Comparison of ENCODE assay signal across 19 mouse cellular contexts in genomic region chr5:99390776-99391175, GRCm38 (mm10).
DNase-seq lines count a peak whose midpoint lies in the region; ATAC-seq lines count a peak whose summit lies in the region.
"Had no signal": no experiment of that assay in that cellular context is flagged by ENCODE, and none has a peak within 500 bp of the region (broad histone marks: within the 10 kb centered on the region; RNA-seq: fewer than 3 reads in every experiment).

No protein-coding gene starts in this region.

- DNase-seq in embryonic facial prominence, embryonic 14.5 days (ENCODE audit: low spot score): peak; percentile 61
- DNase-seq in embryonic facial prominence, embryonic 10.5 days (ENCODE audit: low spot score): no peak
- DNase-seq in kidney, adult 11 months: peak; percentile 33
- DNase-seq in kidney, adult 8-10 months: no peak
- peak; percentile 44 for DNase-seq in kidney, postnatal 10 days
- DNase-seq in embryo, embryonic 10 days (ENCODE audit: low spot score): no peak
- DNase-seq in lung, postnatal 36 days: no peak
- DNase-seq: adrenal gland, postnatal 14 days; cerebellum, adult 8-10 months; cerebellum, postnatal 36 days; gastrocnemius, postnatal 25 days; liver; lung, postnatal 10 days; thymus, adult 18-20 months; thymus, postnatal 36 days had no signal

- no peaks in the 10 kb centered on the region for H3K36me3 ChIP-seq in embryonic facial prominence, embryonic 14.5 days (ENCODE audit: control insufficient read depth, insufficient read depth, low read length)
- H3K36me3 ChIP-seq in embryonic facial prominence, embryonic 10.5 days (replicated peaks): no peaks in the 10 kb centered on the region
- H3K36me3 ChIP-seq: forebrain, embryonic 15.5 days; hindbrain, embryonic 15.5 days; limb, embryonic 10.5 days; midbrain, embryonic 12.5 days had no signal

- H3K4me3 ChIP-seq in embryonic facial prominence, embryonic 14.5 days (ENCODE audit: low read depth, low read length): no peak overlapping the region
- no peak overlapping the region for H3K4me3 ChIP-seq in embryonic facial prominence, embryonic 10.5 days
- H3K4me3 ChIP-seq: forebrain, embryonic 15.5 days; hindbrain, embryonic 15.5 days; limb, embryonic 10.5 days; midbrain, embryonic 12.5 days had no signal

- ATAC-seq in embryonic facial prominence, embryonic 14.5 days (ENCODE audit: low read depth): 0 out of 2 replicates have a peak, but pooled peaks have one; percentile 26
- ATAC-seq: forebrain, embryonic 15.5 days had no signal

- H3K4me1 ChIP-seq in embryonic facial prominence, embryonic 14.5 days (ENCODE audit: control insufficient read depth, insufficient read depth, low read length): peaks cover 3% of the 10 kb centered on the region; the same call in 1 of the 2 replicates
- H3K4me1 ChIP-seq in embryonic facial prominence, embryonic 10.5 days: peaks cover 43% of the 10 kb centered on the region

- no peaks in the 10 kb centered on the region for H3K27me3 ChIP-seq in embryonic facial prominence, embryonic 14.5 days (replicated peaks; ENCODE audit: control insufficient read depth, insufficient read depth, low read length)
- H3K27me3 ChIP-seq in embryonic facial prominence, embryonic 10.5 days (replicated peaks; ENCODE audit: low read depth, poor library complexity, severe bottlenecking): peaks cover 89% of the 10 kb centered on the region
- H3K27me3 ChIP-seq: forebrain, embryonic 15.5 days had no signal

- H3K27ac ChIP-seq in embryonic facial prominence, embryonic 14.5 days (replicated peaks; ENCODE audit: low read depth, low read length): no peak overlapping the region
- H3K27ac ChIP-seq in embryonic facial prominence, embryonic 10.5 days (replicated peaks): no peak overlapping the region
- H3K27ac ChIP-seq: forebrain, embryonic 15.5 days; hindbrain, embryonic 15.5 days; limb, embryonic 10.5 days; midbrain, embryonic 12.5 days had no signal

- no peak overlapping the region for H3K9ac ChIP-seq in embryonic facial prominence, embryonic 14.5 days (ENCODE audit: low read depth, low read length)
- H3K9ac ChIP-seq: forebrain, embryonic 15.5 days; hindbrain, embryonic 15.5 days; midbrain, embryonic 12.5 days had no signal

- no peak overlapping the region for H3K4me2 ChIP-seq in embryonic facial prominence, embryonic 14.5 days (ENCODE audit: low read depth, low read length)
- H3K4me2 ChIP-seq: forebrain, embryonic 15.5 days; hindbrain, embryonic 15.5 days; midbrain, embryonic 12.5 days had no signal

- WGBS in embryonic facial prominence, embryonic 14.5 days: 38% methylated on average over 7 of the region's 7 CpGs
- 46% methylated on average over 7 of the region's 7 CpGs for WGBS in embryonic facial prominence, embryonic 10.5 days

- no peaks in the 10 kb centered on the region for H3K9me3 ChIP-seq in embryonic facial prominence, embryonic 14.5 days (ENCODE audit: control insufficient read depth, low read length)
- H3K9me3 ChIP-seq in embryonic facial prominence, embryonic 10.5 days: no peaks in the 10 kb centered on the region
- H3K9me3 ChIP-seq: forebrain, embryonic 15.5 days; hindbrain, embryonic 15.5 days; limb, embryonic 10.5 days; midbrain, embryonic 12.5 days had no signal

Comparison
In these comparisons a context has a peak if more than half of its experiments do, and no peak if none do; other contexts are left out.
1. DNase-seq: peak in embryonic facial prominence, embryonic 14.5 days (single experiment), kidney, adult 11 months (single experiment) and kidney, postnatal 10 days (single experiment); none in embryonic facial prominence, embryonic 10.5 days (single experiment), kidney, adult 8-10 months (0 of 2), embryo, embryonic 10 days (single experiment) and lung, postnatal 36 days (single experiment).